Mouse (Mus musculus) ZHBTc4 (cell line): ENCODE results near the gene Ppp1r1c.
A peak's percentile ranks its signal among the peaks of the same experiment; 100 is the strongest.

Source experiments
- DNase-seq: peaks from one replicate; pipeline ENCODE4 v3.0.0-alpha.2; 2011; ENCODE audit warnings: low read depth, low spot score

The Ppp1r1c gene

GRCm38 (mm10) chr2:79744164-79744563 is 36.6 kb downstream of the Ppp1r1c start:
- no peak for DNase-seq

GRCm38 (mm10) chr2:79751685-79752084 is 44.1 kb downstream of the Ppp1r1c start:
- no peak for DNase-seq

GRCm38 (mm10) chr2:79760018-79760417 is 52.4 kb downstream of the Ppp1r1c start:
- DNase-seq = no peak

- DNase-seq = no peak
These were observed 55.3 kb downstream of the Ppp1r1c start for GRCm38 (mm10) chr2:79762723-79763388.

- no peak for DNase-seq
These were observed 57.5 kb downstream of the Ppp1r1c start for GRCm38 (mm10) chr2:79765032-79765431.

GRCm38 (mm10) chr2:79765723-79766122 is 58.1 kb downstream of the Ppp1r1c start:
- no peak for DNase-seq

- DNase-seq = no peak
These were observed 61.0 kb downstream of the Ppp1r1c start for GRCm38 (mm10) chr2:79768625-79769024.

- DNase-seq = no peak
These were observed 62.7 kb downstream of the Ppp1r1c start for GRCm38 (mm10) chr2:79770307-79770706.

- DNase-seq = peak; percentile 76
These were observed 66.8 kb downstream of the Ppp1r1c start for GRCm38 (mm10) chr2:79774372-79774771.

- peak; percentile 15 for DNase-seq
These were observed 70.2 kb downstream of the Ppp1r1c start for GRCm38 (mm10) chr2:79777801-79778200.

- no peak for DNase-seq
These were observed 73.2 kb downstream of the Ppp1r1c start for GRCm38 (mm10) chr2:79780772-79781171.

- no peak for DNase-seq
These were observed 78.1 kb downstream of the Ppp1r1c start for GRCm38 (mm10) chr2:79785541-79786134.

GRCm38 (mm10) chr2:79786467-79786866 is 78.9 kb downstream of the Ppp1r1c start:
- no peak for DNase-seq

GRCm38 (mm10) chr2:79793186-79793585 is 85.6 kb downstream of the Ppp1r1c start:
- no peak for DNase-seq

GRCm38 (mm10) chr2:79797444-79797843 is 89.9 kb downstream of the Ppp1r1c start:
- DNase-seq = no peak

- no peak for DNase-seq
These were observed 91.0 kb downstream of the Ppp1r1c start for GRCm38 (mm10) chr2:79798627-79799026.

- DNase-seq = no peak
These were observed 108.3 kb downstream of the Ppp1r1c start for GRCm38 (mm10) chr2:79815708-79816484.

GRCm38 (mm10) chr2:79819543-79819942 is 112.0 kb downstream of the Ppp1r1c start:
- no peak for DNase-seq

GRCm38 (mm10) chr2:79825853-79826252 is 118.3 kb downstream of the Ppp1r1c start:
- DNase-seq = no peak

- no peak for DNase-seq
These were observed 131.5 kb downstream of the Ppp1r1c start for GRCm38 (mm10) chr2:79839090-79839489.

GRCm38 (mm10) chr2:79839513-79839912 is 131.9 kb downstream of the Ppp1r1c start:
- DNase-seq = no peak

- DNase-seq = peak; percentile 63
These were observed 139.8 kb downstream of the Ppp1r1c start for GRCm38 (mm10) chr2:79847396-79847795.

- no peak for DNase-seq
These were observed 149.3 kb downstream of the Ppp1r1c start for GRCm38 (mm10) chr2:79856874-79857273.
